Mouse (Mus musculus) ES-Bruce4 (cell line): ENCODE results near the gene Stx11. TPM values are rescaled to one million over a fixed set of nuclear protein-coding genes. Genes with fewer than 3 reads are reported as not detected.

Experiments used
- H3K27ac ChIP-seq: 2 replicates; pipeline ENCODE4 v1.5.1; 2012; ENCODE audit warnings: low read length, inconsistent platforms; ENCODE audit not compliant: insufficient read depth
- H3K27me3 ChIP-seq: 2 replicates; pipeline ENCODE4 v1.6.1; 2012; ENCODE audit warnings: mild to moderate bottlenecking, low read length, inconsistent platforms; ENCODE audit not compliant: control insufficient read depth, poor library complexity, insufficient read depth, severe bottlenecking
- H3K36me3 ChIP-seq: 2 replicates; pipeline ENCODE4 v1.6.1; 2012; ENCODE audit warnings: inconsistent platforms, mild to moderate bottlenecking, low read length, moderate library complexity; ENCODE audit not compliant: control insufficient read depth, poor library complexity, insufficient read depth, severe bottlenecking
- H3K4me1 ChIP-seq: one replicate; pipeline ENCODE4 v1.8.1; 2011; ENCODE audit warnings: low read length; ENCODE audit not compliant: control insufficient read depth, insufficient read depth
- H3K4me3 ChIP-seq: 2 replicates; pipeline ENCODE4 v1.5.1; 2011; ENCODE audit warnings: low read depth, mild to moderate bottlenecking, low read length
- H3K9ac ChIP-seq: 2 replicates; pipeline ENCODE4 v1.6.1; 2012; ENCODE audit warnings: low read depth, mild to moderate bottlenecking, inconsistent platforms; ENCODE audit not compliant: poor library complexity, severe bottlenecking
- H3K9me3 ChIP-seq: replicated peaks from 2 replicates; pipeline ENCODE4 v1.6.1; 2012; ENCODE audit warnings: mild to moderate bottlenecking, low read length, inconsistent platforms; ENCODE audit not compliant: control insufficient read depth, poor library complexity, insufficient read depth, severe bottlenecking
- CTCF ChIP-seq: IDR thresholded peaks from one replicate; pipeline ENCODE4 v1.8.1; 2011; ENCODE audit warnings: low read depth, low read length
- EP300 ChIP-seq: IDR thresholded peaks from 2 replicates; pipeline ENCODE4 v1.6.1; 2011; ENCODE audit warnings: low read depth, low read length; ENCODE audit not compliant: insufficient read depth
- POLR2A ChIP-seq: IDR thresholded peaks from one replicate; pipeline ENCODE4 v1.8.1; 2011; ENCODE audit warnings: low read length; ENCODE audit not compliant: insufficient read depth
- polyA plus RNA-seq: library from polyadenylated mRNA; stranded (reverse); fragments of >200 nt; gene quantifications from 2 replicates; pipeline ENCODE4 v1.2.4, GENCODE M21; 2011; ENCODE audit warnings: low read depth; ENCODE audit not compliant: missing spikeins, insufficient read depth, insufficient read length

Gene Stx11
- polyA plus RNA-seq, 1 experiment: 2.1 TPM

GRCm38 (mm10) chr10:12904140-12904528 lies 60.0 kb downstream of the Stx11 start:
- no peaks in the 10 kb centered on the region for H3K27me3 ChIP-seq

GRCm38 (mm10) chr10:12903440-12904139 lies 60.5 kb downstream of the Stx11 start:
- no peak overlapping the region for H3K4me3 ChIP-seq
- H3K9me3 ChIP-seq: no peaks in the 10 kb centered on the region; the same call in 1 of the 2 replicates
- H3K27me3 ChIP-seq: no peaks in the 10 kb centered on the region
- TF ChIP-seq CTCF: no peak
- TF ChIP-seq EP300: no peak
- no peak for TF ChIP-seq POLR2A
- no peak overlapping the region for H3K27ac ChIP-seq
- no peaks in the 10 kb centered on the region for H3K4me1 ChIP-seq
- H3K36me3 ChIP-seq: no peaks in the 10 kb centered on the region
- H3K9ac ChIP-seq: no peak overlapping the region

More at GRCm38 (mm10) chr10:12904140-12904528, 60.0 kb downstream of the Stx11 start:
- H3K9me3 ChIP-seq: no peaks in the 10 kb centered on the region; the same call in none of the 2 replicates
- H3K4me1 ChIP-seq: no peaks in the 10 kb centered on the region
- no peak overlapping the region for H3K27ac ChIP-seq
- no peaks in the 10 kb centered on the region for H3K36me3 ChIP-seq
- no peak overlapping the region for H3K9ac ChIP-seq
- H3K4me3 ChIP-seq: no peak overlapping the region
- TF ChIP-seq POLR2A: no peak

GRCm38 (mm10) chr10:12899901-12900300 lies 64.2 kb downstream of the Stx11 start:
- no peaks in the 10 kb centered on the region for H3K36me3 ChIP-seq
- H3K9me3 ChIP-seq: no peaks in the 10 kb centered on the region
- no peak overlapping the region for H3K27ac ChIP-seq
- H3K4me1 ChIP-seq: no peaks in the 10 kb centered on the region
- no peaks in the 10 kb centered on the region for H3K27me3 ChIP-seq
- no peak overlapping the region for H3K9ac ChIP-seq
- no peak overlapping the region for H3K4me3 ChIP-seq
- no peak for TF ChIP-seq CTCF
- TF ChIP-seq EP300: no peak

- Histone ChIP-seq H3K27me3 (no peaks in the 10 kb centered on the region), H3K4me3 (no peak overlapping the region), H3K36me3 (no peaks in the 10 kb centered on the region), H3K9ac (no peak overlapping the region), H3K27ac (no peak overlapping the region), H3K9me3 (no peaks in the 10 kb centered on the region), H3K4me1 (no peaks in the 10 kb centered on the region)
- no peak for TF ChIP-seq EP300
- TF ChIP-seq POLR2A: no peak
- no peak for TF ChIP-seq CTCF
Observed at GRCm38 (mm10) chr10:12893339-12893738, 70.8 kb downstream of the Stx11 start.

- Histone ChIP-seq H3K27me3 (no peaks in the 10 kb centered on the region), H3K4me1 (no peaks in the 10 kb centered on the region), H3K36me3 (no peaks in the 10 kb centered on the region), H3K27ac (no peak overlapping the region), H3K4me3 (no peak overlapping the region), H3K9ac (no peak overlapping the region), H3K9me3 (no peaks in the 10 kb centered on the region)
- no peak for TF ChIP-seq CTCF
- TF ChIP-seq EP300: no peak
- no peak for TF ChIP-seq POLR2A
Observed at GRCm38 (mm10) chr10:12888373-12888772, 75.7 kb downstream of the Stx11 start.

Other genes with a start within 250 kb of the Stx11 start
- 159 and 161 TPM in 2 replicates for gene Utrn, start 94.9 kb downstream of the Stx11 start, polyA plus RNA-seq
- 20.1 and 22.4 TPM in 2 replicates for gene Sf3b5, start 41.0 kb upstream of the Stx11 start, polyA plus RNA-seq
- gene Plagl1, start 96.2 kb upstream of the Stx11 start, polyA plus RNA-seq: 20.3 and 23.2 TPM in 2 replicates
- not detected in 2 replicates for gene Zc2hc1b, start 213.7 kb upstream of the Stx11 start, polyA plus RNA-seq
- 66.8 and 71.1 TPM in 2 replicates for gene Ltv1, start 228.9 kb upstream of the Stx11 start, polyA plus RNA-seq